Mouse (Mus musculus): ENCODE results near the gene Capn9. TPM values are rescaled to one million over a fixed set of nuclear protein-coding genes. Genes with fewer than 3 reads are reported as not detected.
A peak's percentile ranks its signal among the peaks of the same experiment; 100 is the strongest.

The Capn9 gene
- total RNA-seq (2021) = not detected
- long read RNA-seq, experiment 1 = 0 reads
- long read RNA-seq, experiment 2, partial matches to known transcripts = 0 of 1 reads
- long read RNA-seq, experiment 2, other reads (novel, unspliced or antisense) = 1 of 1 reads

DNA sequence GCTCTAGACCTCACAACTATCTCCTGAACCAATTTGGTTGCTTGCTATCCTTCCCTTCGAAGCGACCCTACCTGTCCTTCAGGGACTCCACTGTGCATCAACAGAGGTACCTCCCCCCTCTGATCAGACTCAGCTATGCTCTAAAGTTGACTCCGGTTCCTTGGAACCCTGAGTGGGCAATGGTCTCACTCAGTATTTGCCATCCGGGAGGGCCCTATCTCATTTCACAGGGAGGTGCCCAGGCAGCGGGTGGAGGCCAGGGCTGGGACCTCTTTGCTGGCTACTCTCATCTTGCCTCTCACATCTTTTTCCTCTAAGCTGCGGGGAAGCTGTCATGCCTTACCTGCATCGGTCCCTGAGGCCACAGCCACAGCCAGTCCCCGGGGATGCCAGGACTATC is at the start of gene Capn9:
Gene Capn9 (plus strand): TSS at position 301 of the 400 bp plus-strand sequence.
- intact Hi-C loops (cut with DNase I) = no loop called here
- no peak for DNase-seq

DNA sequence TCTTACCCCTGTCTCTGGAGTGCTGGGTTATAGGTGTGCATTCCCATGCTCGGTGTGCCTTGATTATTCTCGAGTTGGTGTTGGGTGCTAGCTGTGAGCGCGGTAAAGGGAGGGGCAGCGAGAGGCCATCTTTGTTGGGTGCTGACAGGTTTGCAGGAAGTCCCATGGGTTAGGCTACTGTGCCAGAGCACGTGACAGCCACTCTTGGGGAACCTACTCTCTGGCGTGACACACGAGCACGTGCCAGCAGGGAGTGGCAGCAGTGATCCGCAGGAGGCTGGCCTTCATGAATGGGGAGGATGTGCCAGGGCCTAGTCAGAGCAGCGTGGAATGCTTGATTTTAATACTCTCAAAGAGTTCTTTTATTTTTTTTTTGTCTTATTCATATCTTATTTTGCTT is 49.6 kb upstream of the Capn9 start:
- DNase-seq = no peak
- intact Hi-C loops (cut with DNase I) = no loop called here

DNA sequence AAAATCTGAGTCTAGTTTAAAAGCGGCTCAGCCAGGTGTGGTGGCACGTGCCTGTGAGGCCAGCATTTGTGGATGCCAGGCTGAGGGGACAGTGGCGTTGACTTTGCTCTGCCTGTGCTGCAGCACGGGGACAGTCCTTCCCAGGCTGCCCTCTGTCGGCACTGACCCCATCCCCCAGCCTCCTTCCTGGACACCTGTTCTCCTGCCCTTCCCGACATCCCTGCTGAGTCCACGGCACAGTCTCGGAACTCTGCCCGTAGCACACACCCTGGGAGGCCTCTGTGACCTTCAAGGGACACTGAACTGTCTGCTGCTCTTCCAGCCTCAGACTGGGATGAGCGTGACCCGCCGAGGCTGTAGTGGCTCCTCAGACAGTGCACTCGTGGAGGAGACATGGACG is 45.8 kb upstream of the Capn9 start:
- intact Hi-C loops (cut with DNase I) = no loop called here
- DNase-seq = no peak

DNA sequence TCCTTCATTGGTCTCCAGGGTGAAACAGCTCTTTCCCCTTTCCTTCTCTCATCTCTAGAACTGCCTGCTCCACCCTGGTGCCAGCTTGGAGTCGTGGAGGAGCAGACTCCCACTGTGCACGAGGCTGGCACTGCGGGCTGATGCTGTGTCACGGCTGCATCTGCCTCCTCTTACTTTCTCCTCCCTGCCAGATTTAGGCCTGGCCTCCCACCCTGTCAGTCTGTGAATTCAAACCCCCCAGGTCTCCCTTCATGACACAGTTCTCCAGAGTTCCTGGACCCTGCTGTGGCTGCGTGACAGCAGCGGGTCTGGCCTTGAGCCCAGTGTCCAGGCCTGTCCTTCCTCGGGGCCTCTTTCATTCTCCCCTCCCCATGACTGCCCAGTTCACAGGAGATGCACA is 45.4 kb upstream of the Capn9 start:
- intact Hi-C loops (cut with DNase I) = no loop called here
- no peak for DNase-seq

DNA sequence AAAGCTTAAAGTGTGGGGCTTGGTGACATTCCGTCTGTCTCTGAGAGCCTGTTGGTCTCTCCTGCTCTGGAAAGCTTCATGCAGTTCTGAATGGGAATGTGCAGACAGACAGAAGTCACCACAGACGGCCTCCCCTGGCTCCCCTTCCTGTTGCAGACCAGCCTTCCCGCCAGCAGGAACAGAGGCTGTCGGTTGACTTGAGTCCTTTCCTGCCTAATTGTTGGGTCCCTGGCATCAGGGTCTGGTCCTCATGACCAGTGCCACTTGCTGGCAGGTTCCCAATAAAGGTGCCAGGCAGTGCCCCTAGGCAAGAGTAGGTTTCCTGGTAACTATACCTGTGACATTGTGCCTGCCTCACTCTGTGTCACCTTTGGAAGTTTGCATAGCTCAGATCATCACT is 44.9 kb upstream of the Capn9 start:
- intact Hi-C loops (cut with DNase I) = no loop called here
- no peak for DNase-seq

DNA sequence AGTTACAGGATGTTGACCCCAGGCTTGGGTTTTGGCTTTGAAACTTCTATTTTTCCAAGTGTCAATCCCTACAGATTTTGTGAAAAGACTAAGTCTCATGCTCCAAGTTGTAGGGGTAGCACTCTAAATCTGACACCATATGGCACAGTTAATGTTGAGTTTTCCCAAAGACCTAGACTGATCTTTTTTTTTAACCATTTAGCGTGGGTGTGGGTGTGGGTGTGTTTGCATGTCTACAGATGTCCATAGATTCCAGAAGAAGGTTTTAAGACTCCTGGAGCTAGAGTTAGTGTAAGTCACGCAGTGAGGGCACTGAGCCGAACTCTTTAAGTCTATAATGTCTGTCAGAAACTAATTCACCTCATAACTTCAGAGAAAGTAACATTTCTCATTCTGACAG is 43.3 kb upstream of the Capn9 start:
- intact Hi-C loops (cut with DNase I) = no loop called here
- DNase-seq = no peak

DNA sequence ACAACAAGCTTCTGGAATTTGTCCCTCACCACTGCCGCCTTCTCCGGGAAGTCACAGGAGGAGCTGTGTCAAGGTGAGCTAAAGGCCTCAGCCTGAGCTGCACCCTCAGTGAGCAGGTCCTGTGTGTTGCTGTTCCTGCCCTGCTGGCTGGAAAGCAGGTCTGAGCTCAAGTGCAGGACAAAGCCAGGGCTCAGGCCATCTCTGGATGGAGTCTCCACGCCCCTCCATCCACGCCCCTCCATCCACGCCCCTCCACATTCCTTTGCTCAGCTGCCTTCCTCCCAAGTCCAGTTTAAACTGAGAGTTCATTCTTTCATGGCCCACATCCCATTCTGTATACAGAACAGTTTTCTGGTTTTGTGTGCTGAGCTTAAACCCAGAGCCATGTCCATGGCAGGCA is 40.5 kb upstream of the Capn9 start:
- DNase-seq = no peak
- intact Hi-C loops (cut with DNase I) = no loop called here

DNA sequence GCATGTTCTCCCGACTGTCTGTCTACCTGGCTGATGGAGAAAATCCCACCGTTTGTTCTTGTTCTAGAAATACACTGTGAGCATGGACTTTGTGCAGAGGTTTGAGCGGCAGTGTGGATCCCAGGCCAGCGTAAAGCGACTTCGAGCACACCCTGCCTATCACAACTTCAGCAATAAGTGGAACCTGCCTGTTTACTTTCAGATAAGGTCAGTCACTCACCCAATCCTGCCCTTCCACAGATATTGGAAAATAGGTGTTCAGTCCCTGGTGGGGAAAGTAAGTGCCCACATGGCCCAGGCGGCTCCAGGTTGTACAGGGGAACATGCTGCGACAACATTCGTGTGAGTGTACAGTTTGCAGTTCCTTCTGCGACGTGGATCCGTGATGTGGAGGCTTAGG is 35.0 kb upstream of the Capn9 start:
- intact Hi-C loops (cut with DNase I) = no loop called here
- DNase-seq = no peak

DNA sequence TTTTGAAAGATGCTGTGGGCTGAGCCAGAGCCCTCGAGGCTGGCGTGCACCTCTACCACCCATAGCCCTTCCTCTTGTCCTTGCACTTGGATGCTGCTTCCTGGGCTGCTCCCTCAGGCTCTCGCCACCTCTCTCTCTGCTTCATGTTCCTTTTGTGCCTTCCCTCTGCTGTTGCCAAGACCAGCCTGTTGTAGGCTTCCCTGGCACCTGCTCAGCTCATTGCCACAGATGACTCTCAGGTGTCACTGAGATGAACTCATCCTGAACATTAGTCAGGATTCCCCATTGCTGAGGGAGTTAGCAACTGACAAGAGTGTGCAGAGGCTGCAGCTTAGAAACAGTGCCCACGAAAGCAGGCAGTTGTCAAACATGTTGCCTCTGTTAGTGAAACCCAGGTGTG is 33.9 kb upstream of the Capn9 start:
- DNase-seq = no peak
- intact Hi-C loops (cut with DNase I) = no loop called here

DNA sequence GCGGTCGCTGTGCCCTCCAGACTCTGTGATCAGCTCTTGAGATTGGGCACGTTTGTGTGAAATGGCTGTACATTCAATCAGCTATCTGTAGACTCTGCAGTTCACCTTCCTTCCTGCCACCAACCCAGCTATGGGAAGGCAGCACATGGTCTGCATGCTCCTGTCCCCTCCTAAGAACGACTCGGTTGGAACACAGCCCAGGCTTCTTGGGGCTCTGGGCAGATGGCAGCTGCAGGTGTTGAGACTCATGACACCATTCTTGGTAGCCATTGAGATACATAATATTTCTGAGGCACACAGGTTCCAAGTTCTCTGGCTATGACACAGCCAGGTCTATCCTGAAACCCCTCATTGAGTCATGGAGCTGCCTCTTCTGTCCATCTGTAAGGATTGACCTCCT is 32.6 kb upstream of the Capn9 start:
- intact Hi-C loops (cut with DNase I) = no loop called here
- DNase-seq = no peak

DNA sequence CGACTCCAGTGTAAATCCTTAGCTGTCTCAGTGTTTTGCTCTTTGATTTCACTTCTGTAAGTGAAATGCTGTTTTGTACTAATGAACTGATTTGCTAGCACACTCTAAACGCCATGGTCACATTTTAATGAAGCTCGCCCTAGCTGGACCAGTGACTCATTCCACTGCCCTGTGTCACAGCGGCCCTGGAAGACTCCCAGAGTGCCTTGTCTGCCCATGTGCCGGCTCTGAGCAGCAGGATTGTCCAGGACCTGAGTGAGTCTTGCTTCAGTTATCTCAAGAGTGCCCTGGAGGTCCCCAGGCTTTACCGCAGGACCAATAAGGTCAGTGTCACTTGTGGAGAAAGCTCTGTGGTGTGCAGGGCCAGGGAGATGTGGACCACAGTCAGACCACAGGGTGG is 29.5 kb upstream of the Capn9 start:
- DNase-seq = no peak
- intact Hi-C loops (cut with DNase I) = no loop called here

DNA sequence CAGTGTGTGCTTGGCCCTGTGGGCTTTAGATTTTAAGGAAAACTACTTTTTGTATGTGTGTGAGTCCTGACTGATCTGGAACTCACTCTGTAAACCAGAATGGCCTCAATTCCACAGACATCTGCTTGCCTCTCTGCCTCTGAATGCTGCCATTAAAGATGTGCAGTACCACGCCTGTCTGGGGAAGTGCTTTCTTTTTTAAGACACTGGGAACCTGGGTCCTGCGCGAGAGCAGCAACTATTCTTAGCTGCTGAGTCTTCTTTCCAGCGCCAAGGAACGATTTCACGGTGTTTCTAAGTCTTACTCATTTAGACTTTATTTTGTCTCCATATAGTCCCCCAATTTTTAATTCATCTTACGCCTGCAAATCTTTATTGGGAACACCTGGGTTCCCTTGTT is 29.1 kb upstream of the Capn9 start:
- intact Hi-C loops (cut with DNase I) = no loop called here

DNA sequence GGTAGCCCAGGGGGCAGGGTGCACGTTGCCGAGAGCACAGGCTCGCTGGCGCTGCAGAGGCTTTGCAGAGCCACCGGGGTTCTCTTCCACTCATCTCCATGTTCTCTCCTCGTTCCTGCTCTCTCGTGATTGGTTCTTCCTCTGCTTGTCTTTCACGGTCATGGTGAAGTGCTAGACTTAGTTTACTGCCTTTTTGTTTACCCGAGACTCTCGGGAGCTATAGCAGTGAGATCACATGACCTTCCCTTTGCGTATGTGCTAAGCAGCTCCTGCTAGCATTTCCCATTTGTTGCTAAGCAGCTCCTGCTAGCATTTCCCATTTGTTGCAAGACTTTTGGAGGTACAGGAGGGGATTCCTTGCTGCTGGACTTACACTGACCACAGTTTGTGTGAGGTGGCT is 28.6 kb upstream of the Capn9 start:
- intact Hi-C loops (cut with DNase I) = no loop called here
- no peak for DNase-seq

More for the DNA sequence above, 29.1 kb upstream of the Capn9 start:
- no peak for DNase-seq

DNA sequence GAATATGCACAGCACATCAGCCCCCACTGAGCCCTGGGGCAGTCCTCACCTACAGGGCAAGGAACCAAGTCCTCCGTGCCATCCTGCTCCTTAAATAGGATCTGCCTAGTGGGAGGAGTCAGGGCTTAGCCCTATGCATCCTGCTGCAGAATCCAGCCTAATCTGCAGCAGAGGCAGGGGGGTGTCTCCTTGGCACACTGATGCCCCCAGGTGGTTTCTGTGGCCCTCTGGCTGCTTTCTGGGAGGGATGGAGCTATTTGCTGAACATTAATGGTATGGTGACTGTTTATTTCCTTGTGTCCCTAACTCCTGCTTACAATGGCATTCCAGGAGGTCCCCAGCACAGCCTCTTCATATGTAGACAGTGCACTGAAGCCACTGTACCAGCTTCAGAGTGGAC is 27.7 kb upstream of the Capn9 start:
- intact Hi-C loops (cut with DNase I) = no loop called here
- no peak for DNase-seq

DNA sequence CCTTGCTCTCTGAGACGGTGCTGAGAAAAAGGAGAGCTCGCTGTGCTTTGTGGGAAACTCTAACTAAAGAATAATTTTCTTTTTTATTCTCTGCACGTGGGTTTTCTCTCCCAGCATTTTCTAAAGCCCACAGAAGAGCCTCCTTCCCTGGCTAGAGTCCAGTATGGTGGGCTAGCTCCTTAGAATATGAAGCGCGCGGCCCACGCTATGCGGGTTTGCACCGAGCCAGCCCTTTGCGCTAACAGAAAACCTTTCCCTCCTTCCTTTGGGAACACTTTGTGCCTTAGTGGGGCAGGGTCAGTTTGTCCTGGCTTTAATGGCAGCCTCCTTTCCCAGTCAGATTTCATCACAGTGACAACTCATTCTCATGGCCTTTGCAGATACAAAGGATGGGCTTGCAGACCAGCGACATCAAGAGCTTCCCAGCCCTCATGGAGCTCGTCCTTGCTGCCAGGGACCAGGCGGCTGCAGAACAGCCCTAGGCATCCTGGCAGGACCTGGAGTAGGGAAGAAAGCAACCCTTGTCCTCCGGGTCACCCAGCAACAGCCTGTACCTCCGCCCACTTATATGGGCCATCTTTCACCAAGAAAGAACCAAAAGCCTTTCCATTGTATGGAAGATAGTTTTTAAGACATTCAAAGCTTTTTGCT is 24.8 kb upstream of the Capn9 start:
- DNase-seq = no peak
- intact Hi-C loops (cut with DNase I) = no loop called here

DNA sequence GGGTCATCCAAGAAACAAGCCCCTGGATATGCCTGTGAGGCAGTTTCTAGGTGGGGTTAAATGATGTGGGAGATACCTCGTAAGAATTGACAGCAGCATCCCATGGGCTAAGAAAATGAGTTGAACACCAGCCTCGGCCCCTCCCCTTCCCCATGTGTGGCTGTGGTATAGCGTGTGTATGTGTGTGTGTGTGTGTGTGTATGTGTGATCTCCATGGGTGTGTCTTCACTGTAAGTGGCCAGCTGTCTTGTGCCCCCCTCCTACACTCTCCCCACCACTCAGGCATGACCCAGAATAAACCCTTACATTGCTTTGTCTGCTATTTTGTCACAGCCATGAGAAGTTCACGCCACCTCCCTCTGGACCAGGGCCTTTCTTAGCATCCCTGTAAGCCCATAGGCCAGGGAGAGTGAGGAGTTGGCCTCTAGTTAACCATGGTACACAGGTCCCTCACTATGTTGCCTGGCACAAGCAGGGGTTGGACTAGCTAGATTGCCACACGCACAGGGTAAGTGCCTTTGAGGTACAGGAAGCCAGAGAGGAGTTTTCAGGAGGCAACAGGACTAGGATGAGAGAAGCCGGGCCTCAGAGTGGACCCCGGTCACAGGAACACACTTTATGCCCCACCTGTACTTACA is 20.7 kb upstream of the Capn9 start:
- no peak for DNase-seq
- intact Hi-C loops (cut with DNase I) = no loop called here

DNA sequence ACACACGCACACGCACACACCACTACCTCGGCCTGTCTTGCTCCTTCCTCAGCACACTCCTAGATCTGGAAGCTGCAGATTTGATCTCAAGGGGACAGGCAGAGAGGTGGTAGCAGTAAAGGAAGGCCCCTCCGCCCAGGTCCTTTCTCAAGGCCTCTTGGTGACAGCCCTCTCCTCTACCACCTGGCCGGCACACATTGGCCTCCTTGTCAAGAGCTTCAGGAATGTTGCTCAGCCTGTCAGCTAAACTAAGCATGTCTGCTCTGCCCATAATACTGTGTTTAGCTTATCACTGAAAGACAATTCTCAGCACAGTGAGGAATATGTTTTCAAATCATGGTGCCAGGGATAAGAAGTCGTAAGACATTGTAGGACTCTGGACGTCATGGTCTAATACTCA is 19.7 kb upstream of the Capn9 start:
- intact Hi-C loops (cut with DNase I) = no loop called here
- no peak for DNase-seq

DNA sequence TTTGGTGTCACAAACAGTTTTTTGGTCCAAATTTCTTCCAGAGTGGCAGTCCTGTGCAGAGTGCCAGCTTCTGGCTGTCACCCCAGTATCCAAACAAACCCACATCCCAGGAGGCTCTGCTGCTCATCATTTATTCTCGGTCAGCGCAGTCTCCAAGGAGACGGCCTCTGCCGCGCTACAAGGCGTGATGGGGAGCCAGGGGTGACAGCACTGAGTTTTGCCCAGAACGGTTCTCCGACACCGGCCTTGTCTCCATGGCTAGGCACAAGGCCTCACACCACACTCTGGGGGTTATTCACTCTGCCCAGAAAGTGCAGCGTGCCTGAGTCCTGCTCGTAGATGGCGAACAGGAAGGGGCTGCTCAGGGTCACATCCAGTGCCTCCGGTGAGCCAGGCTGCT is 19.3 kb upstream of the Capn9 start:
- DNase-seq = no peak
- intact Hi-C loops (cut with DNase I) = no loop called here

DNA sequence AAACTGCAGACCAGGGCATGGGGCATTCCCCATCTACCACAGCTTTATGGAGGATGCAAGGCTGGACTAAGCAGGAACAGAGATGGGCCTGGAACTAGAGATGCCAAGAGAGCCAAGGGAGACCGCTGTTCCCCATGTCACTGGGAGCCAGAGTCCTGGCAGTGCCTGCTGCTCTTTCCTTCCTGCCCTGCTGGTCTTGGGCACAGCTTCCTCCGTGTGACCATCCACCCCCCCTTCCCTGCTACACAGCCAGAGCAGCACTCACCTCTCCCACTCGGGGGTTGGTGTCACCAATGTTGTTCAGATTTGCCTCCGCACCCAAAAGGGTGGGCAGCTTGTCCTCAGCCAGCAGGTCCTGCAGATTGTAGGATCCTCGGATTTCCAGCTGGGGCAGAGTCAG is 18.4 kb upstream of the Capn9 start:
- DNase-seq = no peak
- intact Hi-C loops (cut with DNase I) = no loop called here

DNA sequence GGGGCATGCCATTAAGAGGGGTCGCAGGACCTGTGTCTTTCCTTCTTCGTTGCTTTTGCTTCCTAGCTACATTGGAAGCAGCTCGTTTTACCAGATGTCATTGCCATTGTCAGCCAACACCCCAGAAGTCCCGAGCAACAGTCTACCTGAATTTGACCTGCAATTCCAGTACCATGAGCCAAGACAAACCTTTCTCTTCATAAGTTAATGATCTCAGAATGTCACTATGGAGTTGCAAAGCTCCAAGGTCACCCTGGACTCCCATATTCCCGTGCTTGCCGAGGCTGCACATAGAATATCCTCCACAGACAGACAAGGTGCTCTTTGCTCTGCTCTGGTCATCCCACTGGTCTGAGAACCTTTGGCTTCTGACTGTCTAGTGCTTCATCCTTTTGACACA is 8.8 kb upstream of the Capn9 start:
- intact Hi-C loops (cut with DNase I) = no loop called here

DNA sequence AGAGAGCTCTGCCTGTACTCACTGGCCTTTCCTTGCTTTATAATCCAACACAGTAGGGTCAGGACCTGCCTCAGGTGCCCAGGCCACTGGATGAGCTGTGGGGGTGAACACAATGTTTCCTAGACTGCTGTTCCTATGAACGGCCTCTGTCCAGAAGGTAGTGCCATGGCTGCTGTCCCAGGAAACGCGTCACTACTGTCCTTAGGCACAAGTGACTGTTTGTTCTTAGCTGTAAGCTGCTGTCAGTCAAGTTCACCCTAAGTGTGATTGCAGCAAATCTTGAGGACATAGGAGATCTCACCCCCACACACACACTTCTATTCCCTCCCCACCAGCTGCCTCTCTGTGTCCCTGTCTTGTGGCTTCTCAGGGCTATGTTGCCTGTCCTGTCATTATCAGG is 8.3 kb upstream of the Capn9 start:
- intact Hi-C loops (cut with DNase I) = no loop called here
- no peak for DNase-seq

More for the DNA sequence above, 8.8 kb upstream of the Capn9 start:
- DNase-seq = no peak

DNA sequence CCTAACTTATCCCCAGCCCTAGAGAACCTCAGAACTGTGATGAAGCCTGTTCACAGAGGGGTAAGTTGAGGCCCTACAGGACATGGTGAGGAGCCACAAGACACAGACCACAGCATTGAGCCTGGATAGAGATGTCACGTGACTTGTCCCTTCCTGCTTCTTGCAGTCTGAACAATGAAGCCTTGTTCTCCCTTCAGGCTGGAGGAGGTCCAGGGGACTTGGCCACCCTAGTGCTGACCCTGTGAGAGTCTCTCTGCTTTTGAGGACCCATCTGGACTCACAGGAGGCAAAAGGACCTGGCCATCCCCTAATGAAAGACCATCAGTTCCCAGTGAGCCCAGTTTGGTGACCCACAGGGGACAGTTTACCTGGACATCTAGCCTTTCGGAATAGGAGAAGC is 6.8 kb upstream of the Capn9 start:
- DNase-seq = no peak
- intact Hi-C loops (cut with DNase I) = no loop called here

DNA sequence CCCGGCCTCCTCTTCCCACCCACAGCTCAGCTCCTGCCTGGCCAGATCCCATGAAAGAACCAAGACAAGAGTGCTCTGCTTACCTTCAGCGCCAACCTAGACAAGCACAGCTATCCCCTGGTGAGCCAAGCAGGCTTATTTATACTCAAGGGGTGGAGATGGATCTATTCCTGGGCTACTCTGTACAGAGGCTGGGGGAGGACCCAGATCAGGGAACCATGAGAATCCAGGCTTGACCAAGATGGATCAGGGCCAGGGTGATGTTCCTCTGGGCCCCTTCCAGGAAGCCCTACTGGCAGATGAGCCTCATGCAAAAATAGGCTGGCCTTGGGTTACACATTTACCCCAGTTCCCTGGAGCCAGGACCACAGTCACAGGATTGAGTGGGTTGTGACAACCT is 6.3 kb upstream of the Capn9 start, which contains the start of gene Agt:
Gene Agt (minus strand): TSS at position 114 of the 400 bp plus-strand sequence.
- intact Hi-C loops (cut with DNase I) = no loop called here
- peak; percentile 74 to 83 for DNase-seq

Data from gastrocnemius, postnatal 36 days (tissue).